In genomic region chr10:94442725-94443124, GRCm38 (mm10) we compare ENCODE assay signal across 19 mouse cellular contexts.
DNase-seq lines count a peak whose midpoint lies in the region; ATAC-seq lines count a peak whose summit lies in the region.
"Had no signal": no experiment of that assay in that cellular context is flagged by ENCODE, and none has a peak within 500 bp of the region (broad histone marks: within the 10 kb centered on the region; RNA-seq: fewer than 3 reads in every experiment).

No protein-coding gene starts in this region.

- no peak overlapping the region for H3K27ac ChIP-seq in forebrain, embryonic 13.5 days
- H3K27ac ChIP-seq in forebrain, embryonic 10.5 days: no peak overlapping the region
- H3K27ac ChIP-seq: embryonic facial prominence, embryonic 15.5 days had no signal

- no peak overlapping the region for H3K4me3 ChIP-seq in forebrain, embryonic 13.5 days
- no peak overlapping the region for H3K4me3 ChIP-seq in forebrain, embryonic 10.5 days
- H3K4me3 ChIP-seq: embryonic facial prominence, embryonic 15.5 days had no signal

- WGBS in forebrain, embryonic 13.5 days: 41% methylated on average over 7 of the region's 7 CpGs
- WGBS in forebrain, embryonic 10.5 days: 79% methylated on average over 7 of the region's 7 CpGs

- H3K9me3 ChIP-seq in forebrain, embryonic 13.5 days (replicated peaks): no peaks in the 10 kb centered on the region
- no peaks in the 10 kb centered on the region for H3K9me3 ChIP-seq in forebrain, embryonic 10.5 days
- H3K9me3 ChIP-seq: embryonic facial prominence, embryonic 15.5 days; G1E; megakaryocyte, embryonic 14.5 days had no signal

- H3K4me1 ChIP-seq in forebrain, embryonic 13.5 days: peaks cover 11% of the 10 kb centered on the region
- H3K4me1 ChIP-seq in forebrain, embryonic 10.5 days: 0 out of 2 replicates have a peak, but pooled peaks cover 6% of the 10 kb centered on the region
- H3K4me1 ChIP-seq: embryonic facial prominence, embryonic 15.5 days; megakaryocyte, embryonic 14.5 days had no signal

- H3K27me3 ChIP-seq in forebrain, embryonic 13.5 days: peaks cover 19% of the 10 kb centered on the region; the same call in 1 of the 2 replicates
- H3K27me3 ChIP-seq in forebrain, embryonic 10.5 days (ENCODE audit: poor library complexity, severe bottlenecking): no peaks in the 10 kb centered on the region
- H3K27me3 ChIP-seq: embryonic facial prominence, embryonic 15.5 days had no signal

- no peak overlapping the region for H3K9ac ChIP-seq in forebrain, embryonic 13.5 days
- H3K9ac ChIP-seq: embryonic facial prominence, embryonic 15.5 days; liver, postnatal 0 days had no signal

- intact Hi-C loops in heart, postnatal 25 days (cut with DNase I): no loop called here

- no peak for DNase-seq in forebrain, embryonic 10.5 days (ENCODE audit: extremely low spot score, low spot score)
- DNase-seq in layer of hippocampus, adult 11-12 months (ENCODE audit: low spot score): peak; percentile 50
- no peak for DNase-seq in layer of hippocampus, adult 9-10 months (ENCODE audit: low spot score)
- peak; percentile 59 to 65 for DNase-seq in right cerebral cortex, postnatal 10 days (ENCODE audit: low spot score in 2 of 2)
- no peak for DNase-seq in right cerebral cortex, adult 18-20 months
- DNase-seq in spleen, adult 12 weeks (ENCODE audit: low spot score): no peak
- no peak for DNase-seq in heart, postnatal 25 days (ENCODE audit: low spot score)
- DNase-seq: embryo, embryonic 11 days; gastrocnemius, postnatal 10 days; heart, adult 18-20 months; liver; liver, postnatal 0 days; lung, postnatal 14 days; thymus, postnatal 25 days had no signal

- peak; percentile 41; the same call in 1 of the 2 replicates for ATAC-seq in forebrain, embryonic 13.5 days
- ATAC-seq: CD4-positive, CD25-positive, alpha-beta regulatory T cell, adult 4 months had no signal

- H3K4me2 ChIP-seq in forebrain, embryonic 13.5 days: no peak overlapping the region
- H3K4me2 ChIP-seq: embryonic facial prominence, embryonic 15.5 days had no signal

- H3K36me3 ChIP-seq in forebrain, embryonic 13.5 days (ENCODE audit: poor library complexity, severe bottlenecking): no peaks in the 10 kb centered on the region
- H3K36me3 ChIP-seq in forebrain, embryonic 10.5 days (replicated peaks): no peaks in the 10 kb centered on the region
- H3K36me3 ChIP-seq: embryonic facial prominence, embryonic 15.5 days; G1E had no signal

Comparison
In these comparisons a context has a peak if more than half of its experiments do, and no peak if none do; other contexts are left out.
1. DNase-seq: peak in layer of hippocampus, adult 11-12 months (single experiment) and right cerebral cortex, postnatal 10 days (2 of 2); none in forebrain, embryonic 10.5 days (single experiment), layer of hippocampus, adult 9-10 months (single experiment), right cerebral cortex, adult 18-20 months (single experiment), spleen, adult 12 weeks (single experiment) and heart, postnatal 25 days (single experiment).